Mouse (Mus musculus) testis, adult 2 months (tissue): Measurements from ENCODE around the gene Scand1.

Source experiments
- CTCF ChIP-seq: fragments of 200-500 bp; IDR thresholded peaks from 2 replicates; pipeline ENCODE4 v1.5.1; 2012; ENCODE audit warnings: low read depth, mild to moderate bottlenecking, inconsistent platforms, low read length, moderate library complexity; ENCODE audit not compliant: control insufficient read depth, insufficient read depth, insufficient replicate concordance
- POLR2A ChIP-seq: fragments of 200-500 bp; IDR thresholded peaks from 2 replicates; pipeline ENCODE4 v1.6.1; 2012; ENCODE audit warnings: low read depth, mild to moderate bottlenecking, inconsistent platforms, low read length, moderate library complexity; ENCODE audit not compliant: control insufficient read depth

GRCm38 (mm10) chr2:156311841-156312291, 638 bp downstream of the Scand1 start:
- no peak for TF ChIP-seq POLR2A
- TF ChIP-seq CTCF, result no peak
